Mouse (Mus musculus) CD4-positive, CD25-positive, alpha-beta regulatory T cell, adult 9 weeks (primary cell): ENCODE data around the gene 1700025C18Rik. TPM values are rescaled to one million over a fixed set of nuclear protein-coding genes. Genes with fewer than 3 reads are reported as not detected.

Experiments
- polyA plus RNA-seq: library from polyadenylated mRNA; unstranded; fragments of 100-300 nt; shearing (Covaris generic); gene quantifications from one replicate; pipeline ENCODE4 v1.2.1, GENCODE M21; 2017

The 1700025C18Rik gene
- not detected for polyA plus RNA-seq

GRCm38 (mm10) chr2:165090650-165091049 lies at the start of gene 1700025C18Rik:
1700025C18Rik (minus strand) TSS chr2:165090750.

GRCm38 (mm10) chr2:165054888-165055852 lies 35.4 kb downstream of the 1700025C18Rik start, which contains the start of gene Cd40:
Cd40 (plus strand) TSS chr2:165055627.

GRCm38 (mm10) chr2:165034131-165035057 lies 56.2 kb downstream of the 1700025C18Rik start, which contains the start of gene Ncoa5:
Ncoa5 (minus strand) TSS chr2:165034867.

Other genes with a start within 250 kb of the 1700025C18Rik start
- 0.98 TPM for gene Pltp, start 233.0 kb downstream of the 1700025C18Rik start, polyA plus RNA-seq
- 155 TPM for gene Pcif1, start 211.4 kb downstream of the 1700025C18Rik start, polyA plus RNA-seq
- 42.1 TPM for gene Zfp335, start 179.0 kb downstream of the 1700025C18Rik start, polyA plus RNA-seq
- gene Mmp9, start 150.0 kb downstream of the 1700025C18Rik start, polyA plus RNA-seq: 8.8 TPM
- not detected for gene Slc12a5, start 129.9 kb downstream of the 1700025C18Rik start, polyA plus RNA-seq
- gene Ncoa5, start 55.9 kb downstream of the 1700025C18Rik start, polyA plus RNA-seq: 44.9 TPM
- gene Cd40, start 35.1 kb downstream of the 1700025C18Rik start, polyA plus RNA-seq: 0.40 TPM
- not detected for gene Cdh22, start 144.1 kb upstream of the 1700025C18Rik start, polyA plus RNA-seq
- 78.7 TPM for gene Slc35c2, start 197.1 kb upstream of the 1700025C18Rik start, polyA plus RNA-seq
- gene Elmo2, start 235.7 kb upstream of the 1700025C18Rik start, polyA plus RNA-seq: 54.3 TPM